Mouse (Mus musculus): ENCODE results near the gene Nhsl2. TPM values are rescaled to one million over a fixed set of nuclear protein-coding genes. Genes with fewer than 3 reads are reported as not detected.

The Nhsl2 gene
- polyA plus RNA-seq, 1 experiment: 10.9 TPM

GRCm38 (mm10) chrX:101930301-101930700 is 81.1 kb downstream of the Nhsl2 start:
- no peak overlapping the region for H3K4me3 ChIP-seq (replicated peaks; ENCODE audit: control insufficient read depth, low read depth, low read length)
- 55% methylated on average over 6 of the region's 6 CpGs for WGBS
- TF ChIP-seq POLR2A (IDR thresholded peaks at IDR 0.05; ENCODE audit: borderline replicate concordance, control insufficient read depth, low read depth, low read length) (no peak), CTCF (IDR thresholded peaks at IDR 0.05; ENCODE audit: control insufficient read depth, insufficient read depth, low read length) (no peak)

GRCm38 (mm10) chrX:101931016-101931415 is 81.8 kb downstream of the Nhsl2 start:
- H3K4me3 ChIP-seq (replicated peaks; ENCODE audit: control insufficient read depth, low read depth, low read length): no peak overlapping the region
- 83% methylated on average over 5 of the region's 5 CpGs for WGBS
- no peak for TF ChIP-seq POLR2A (IDR thresholded peaks at IDR 0.05; ENCODE audit: borderline replicate concordance, control insufficient read depth, low read depth, low read length)
- TF ChIP-seq CTCF (IDR thresholded peaks at IDR 0.05; ENCODE audit: control insufficient read depth, insufficient read depth, low read length): no peak

More at GRCm38 (mm10) chrX:101930301-101930700, 81.1 kb downstream of the Nhsl2 start:
- Histone ChIP-seq H3K4me1 (ENCODE audit: control insufficient read depth, insufficient read depth, low read length) (no peaks in the 10 kb centered on the region), H3K27ac (ENCODE audit: control insufficient read depth, insufficient read depth, low read depth, low read length, poor library complexity) (no peak overlapping the region)

GRCm38 (mm10) chrX:101932244-101932643 is 83.1 kb downstream of the Nhsl2 start:
- TF ChIP-seq POLR2A (IDR thresholded peaks at IDR 0.05; ENCODE audit: borderline replicate concordance, control insufficient read depth, low read depth, low read length): no peak
- TF ChIP-seq CTCF (IDR thresholded peaks at IDR 0.05; ENCODE audit: control insufficient read depth, insufficient read depth, low read length): no peak
- WGBS: 77% methylated on average over 7 of the region's 7 CpGs

More at GRCm38 (mm10) chrX:101931016-101931415, 81.8 kb downstream of the Nhsl2 start:
- Histone ChIP-seq H3K27ac (ENCODE audit: control insufficient read depth, insufficient read depth, low read depth, low read length, poor library complexity) (no peak overlapping the region), H3K4me1 (ENCODE audit: control insufficient read depth, insufficient read depth, low read length) (no peaks in the 10 kb centered on the region)

GRCm38 (mm10) chrX:101933346-101933745 is 84.2 kb downstream of the Nhsl2 start:
- no peaks in the 10 kb centered on the region for H3K4me1 ChIP-seq (ENCODE audit: control insufficient read depth, insufficient read depth, low read length)
- TF ChIP-seq POLR2A (IDR thresholded peaks at IDR 0.05; ENCODE audit: borderline replicate concordance, control insufficient read depth, low read depth, low read length) (no peak), CTCF (IDR thresholded peaks at IDR 0.05; ENCODE audit: control insufficient read depth, insufficient read depth, low read length) (no peak)
- H3K27ac ChIP-seq (ENCODE audit: control insufficient read depth, insufficient read depth, low read depth, low read length, poor library complexity): no peak overlapping the region
- 80% methylated on average over 5 of the region's 5 CpGs for WGBS
- no peak overlapping the region for H3K4me3 ChIP-seq (replicated peaks; ENCODE audit: control insufficient read depth, low read depth, low read length)

More at GRCm38 (mm10) chrX:101932244-101932643, 83.1 kb downstream of the Nhsl2 start:
- no peaks in the 10 kb centered on the region for H3K4me1 ChIP-seq (ENCODE audit: control insufficient read depth, insufficient read depth, low read length)
- H3K4me3 ChIP-seq (replicated peaks; ENCODE audit: control insufficient read depth, low read depth, low read length): no peak overlapping the region
- no peak overlapping the region for H3K27ac ChIP-seq (ENCODE audit: control insufficient read depth, insufficient read depth, low read depth, low read length, poor library complexity)

- no peak overlapping the region for H3K27ac ChIP-seq (ENCODE audit: control insufficient read depth, insufficient read depth, low read depth, low read length, poor library complexity)
- no peak overlapping the region for H3K4me3 ChIP-seq (replicated peaks; ENCODE audit: control insufficient read depth, low read depth, low read length)
- TF ChIP-seq POLR2A (IDR thresholded peaks at IDR 0.05; ENCODE audit: borderline replicate concordance, control insufficient read depth, low read depth, low read length) (no peak), CTCF (IDR thresholded peaks at IDR 0.05; ENCODE audit: control insufficient read depth, insufficient read depth, low read length) (no peak)
- 76% methylated on average over 3 of the region's 3 CpGs for WGBS
- H3K4me1 ChIP-seq (ENCODE audit: control insufficient read depth, insufficient read depth, low read length): no peaks in the 10 kb centered on the region
Measured at GRCm38 (mm10) chrX:101935291-101935840, 86.2 kb downstream of the Nhsl2 start.

GRCm38 (mm10) chrX:101939486-101939885 is 90.3 kb downstream of the Nhsl2 start:
- WGBS: 79% methylated on average over 5 of the region's 5 CpGs
- no peak for TF ChIP-seq CTCF (IDR thresholded peaks at IDR 0.05; ENCODE audit: control insufficient read depth, insufficient read depth, low read length)
- Histone ChIP-seq H3K4me1 (ENCODE audit: control insufficient read depth, insufficient read depth, low read length) (no peaks in the 10 kb centered on the region), H3K4me3 (replicated peaks; ENCODE audit: control insufficient read depth, low read depth, low read length) (no peak overlapping the region), H3K27ac (ENCODE audit: control insufficient read depth, insufficient read depth, low read depth, low read length, poor library complexity) (no peak overlapping the region)

- 10% methylated on average over 6 of the region's 6 CpGs for WGBS
- Histone ChIP-seq H3K4me3 (replicated peaks; ENCODE audit: control insufficient read depth, low read depth, low read length) (no peak overlapping the region), H3K4me1 (ENCODE audit: control insufficient read depth, insufficient read depth, low read length) (no peaks in the 10 kb centered on the region), H3K27ac (ENCODE audit: control insufficient read depth, insufficient read depth, low read depth, low read length, poor library complexity) (no peak overlapping the region)
- TF ChIP-seq POLR2A (IDR thresholded peaks at IDR 0.05; ENCODE audit: borderline replicate concordance, control insufficient read depth, low read depth, low read length) (no peak), CTCF (IDR thresholded peaks at IDR 0.05; ENCODE audit: control insufficient read depth, insufficient read depth, low read length) (peak; percentile 46)
Measured at GRCm38 (mm10) chrX:101942461-101942896, 93.3 kb downstream of the Nhsl2 start.

- no peak overlapping the region for H3K4me3 ChIP-seq (replicated peaks; ENCODE audit: control insufficient read depth, low read depth, low read length)
- no peaks in the 10 kb centered on the region for H3K4me1 ChIP-seq (ENCODE audit: control insufficient read depth, insufficient read depth, low read length)
- TF ChIP-seq POLR2A (IDR thresholded peaks at IDR 0.05; ENCODE audit: borderline replicate concordance, control insufficient read depth, low read depth, low read length) (no peak), CTCF (IDR thresholded peaks at IDR 0.05; ENCODE audit: control insufficient read depth, insufficient read depth, low read length) (no peak)
- H3K27ac ChIP-seq (ENCODE audit: control insufficient read depth, insufficient read depth, low read depth, low read length, poor library complexity): no peak overlapping the region
- WGBS: 64% methylated on average over 2 of the region's 2 CpGs
Measured at GRCm38 (mm10) chrX:101943743-101944142, 94.6 kb downstream of the Nhsl2 start.

Measured in bone marrow, adult 2 months (tissue).